Comparison of ENCODE assay signal across 15 mouse cellular contexts in the genomic region with DNA sequence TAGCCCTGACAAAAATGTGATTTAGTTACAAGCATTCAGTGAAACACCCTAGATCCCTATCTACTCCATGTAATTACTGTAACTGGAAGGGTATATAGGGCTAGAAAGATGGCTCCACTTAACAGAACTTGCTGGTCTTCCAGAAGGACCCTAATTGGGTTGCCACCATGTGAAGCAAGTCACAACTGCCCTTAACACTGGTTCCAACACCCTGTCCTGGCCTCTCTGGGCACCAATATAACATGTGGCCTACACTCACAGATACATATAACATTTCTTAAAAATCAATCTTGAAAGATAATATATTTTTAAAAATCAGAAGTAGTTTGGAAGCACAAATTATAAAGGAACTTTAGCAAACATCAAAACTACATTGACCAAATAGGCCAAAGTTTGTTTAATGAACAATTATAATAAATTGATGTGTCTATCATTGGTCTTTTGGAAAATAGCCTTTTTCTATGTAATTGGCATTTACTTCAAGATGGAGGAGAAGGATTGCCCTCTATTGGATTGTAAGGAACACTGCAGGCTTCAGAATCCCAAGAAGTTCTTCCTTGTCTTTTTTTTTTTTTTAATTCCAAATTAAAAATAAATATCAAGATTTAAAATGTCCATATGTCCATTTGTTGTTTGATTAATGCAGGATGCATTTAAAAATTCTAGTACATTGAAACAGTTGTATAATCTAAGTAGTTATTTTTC.
DNase-seq lines count a peak whose midpoint lies in the region; ATAC-seq and TF ChIP-seq lines count a peak whose summit lies in the region.
"Had no signal": no experiment of that assay in that cellular context is flagged by ENCODE, and none has a peak within 500 bp of the region (broad histone marks: within the 10 kb centered on the region; RNA-seq: fewer than 3 reads in every experiment).

No protein-coding gene starts in this region.

- no peaks in the 10 kb centered on the region for H3K9me3 ChIP-seq in forebrain, embryonic 16.5 days (ENCODE audit: control insufficient read depth, low read length)
- H3K9me3 ChIP-seq in forebrain, embryonic 13.5 days (replicated peaks) = no peaks in the 10 kb centered on the region
- H3K9me3 ChIP-seq in MEL (replicated peaks; ENCODE audit: insufficient read depth, low read length) = no peaks in the 10 kb centered on the region
- H3K9me3 ChIP-seq: intestine, embryonic 15.5 days; stomach, embryonic 15.5 days had no signal

- H3K4me3 ChIP-seq in forebrain, embryonic 16.5 days (replicated peaks; ENCODE audit: low read length) = no peak overlapping the region
- H3K4me3 ChIP-seq in forebrain, embryonic 13.5 days = no peak overlapping the region
- no peak overlapping the region for H3K4me3 ChIP-seq in layer of hippocampus, adult 2 months
- H3K4me3 ChIP-seq in MEL (ENCODE audit: control insufficient read depth in 1 of 2, insufficient read depth in 1 of 2, low read depth in 2 of 2, low read length in 2 of 2) = no peak overlapping the region
- H3K4me3 ChIP-seq: intestine, embryonic 15.5 days; stomach, embryonic 15.5 days had no signal

- TF ChIP-seq POLR2A in MEL (IDR thresholded peaks at IDR 0.05; ENCODE audit: control insufficient read depth in 1 of 2, insufficient read depth in 1 of 2, low read depth in 1 of 2, low read length in 2 of 2, poor library complexity in 1 of 2) = no peak

- 0 out of 2 replicates have a peak, but pooled peaks have one; percentile 26 for ATAC-seq in forebrain, embryonic 16.5 days
- ATAC-seq in forebrain, embryonic 13.5 days = no peak
- ATAC-seq: CD4-positive, CD25-positive, alpha-beta regulatory T cell, adult 4 months; intestine, embryonic 15.5 days had no signal

- TF ChIP-seq CTCF in layer of hippocampus, adult 2 months (conservative IDR thresholded peaks at IDR 0.05) = peak; percentile 90
- peak in 1 of 3 experiments; percentile 48; a peak in 2 of 6 replicates for TF ChIP-seq CTCF in MEL (IDR thresholded peaks at IDR 0.05 in 2 of 3, conservative IDR thresholded peaks at IDR 0.05 in 1 of 3; ENCODE audit: control insufficient read depth in 1 of 3, insufficient read depth in 1 of 3, low read depth in 2 of 3, low read length in 3 of 3, poor library complexity in 1 of 3, severe bottlenecking in 1 of 3)

- DNase-seq in layer of hippocampus, adult 2 months (ENCODE audit: low spot score in 2 of 2) = no peak
- DNase-seq in layer of hippocampus, adult 9-10 months (ENCODE audit: low spot score) = no peak
- DNase-seq in 3T3-L1 (ENCODE audit: low read depth, low spot score) (peak; percentile 58), MEL (ENCODE audit: low read depth, low spot score) (peak; percentile 12)
- DNase-seq in cerebellum, postnatal 14 days = no peak
- DNase-seq in gastrocnemius, postnatal 14 days = no peak
- DNase-seq: adrenal gland, postnatal 36 days; cerebellum, adult 2 months; lung, postnatal 4 days; thymus, postnatal 36 days had no signal

- TF ChIP-seq EP300 in MEL (IDR thresholded peaks at IDR 0.05; ENCODE audit: low read depth in 1 of 2, low read length in 2 of 2) = no peak

- H3K4me1 ChIP-seq in forebrain, embryonic 16.5 days (replicated peaks; ENCODE audit: control insufficient read depth, insufficient read depth, low read length) = no peaks in the 10 kb centered on the region
- H3K4me1 ChIP-seq in forebrain, embryonic 13.5 days = no peaks in the 10 kb centered on the region
- no peaks in the 10 kb centered on the region for H3K4me1 ChIP-seq in MEL (ENCODE audit: control insufficient read depth in 1 of 2, insufficient read depth in 2 of 2, low read length in 2 of 2)
- H3K4me1 ChIP-seq: intestine, embryonic 15.5 days; stomach, embryonic 15.5 days had no signal

- intact Hi-C loops in gastrocnemius, postnatal 14 days (cut with DNase I; ENCODE audit: low total_unique reads) = loop anchor here (5.0 kb wide), 1 partner anchor 558 kb away; no protein-coding TSS in a partner anchor

- TF ChIP-seq RAD21 in MEL (IDR thresholded peaks at IDR 0.05; ENCODE audit: low read depth, low read length) = peak; percentile 50

- no peaks in the 10 kb centered on the region for H3K27me3 ChIP-seq in forebrain, embryonic 16.5 days (replicated peaks; ENCODE audit: control insufficient read depth, insufficient read depth, low read length)
- no peaks in the 10 kb centered on the region for H3K27me3 ChIP-seq in forebrain, embryonic 13.5 days
- H3K27me3 ChIP-seq in MEL (ENCODE audit: control insufficient read depth in 1 of 2, insufficient read depth in 2 of 2, low read length in 2 of 2) = no peaks in the 10 kb centered on the region
- H3K27me3 ChIP-seq: intestine, embryonic 15.5 days; stomach, embryonic 15.5 days had no signal

- H3K36me3 ChIP-seq in forebrain, embryonic 16.5 days (ENCODE audit: control insufficient read depth, insufficient read depth) = no peaks in the 10 kb centered on the region
- 0 out of 2 replicates have a peak, but pooled peaks cover 9% of the 10 kb centered on the region for H3K36me3 ChIP-seq in forebrain, embryonic 13.5 days (ENCODE audit: poor library complexity, severe bottlenecking)
- no peaks in the 10 kb centered on the region for H3K36me3 ChIP-seq in MEL (ENCODE audit: control insufficient read depth in 1 of 2, insufficient read depth in 2 of 2, low read length in 2 of 2)
- H3K36me3 ChIP-seq: intestine, embryonic 15.5 days; stomach, embryonic 15.5 days had no signal

- no peak overlapping the region for H3K27ac ChIP-seq in forebrain, embryonic 16.5 days (ENCODE audit: low read length)
- H3K27ac ChIP-seq in forebrain, embryonic 13.5 days = no peak overlapping the region
- peak overlapping the region; percentile 25; the same call in 1 of the 2 replicates for H3K27ac ChIP-seq in layer of hippocampus, adult 2 months
- no peak overlapping the region for H3K27ac ChIP-seq in MEL (ENCODE audit: control insufficient read depth, low read depth, low read length)
- H3K27ac ChIP-seq: intestine, embryonic 15.5 days; stomach, embryonic 15.5 days had no signal

- H3K79me2 ChIP-seq in MEL (ENCODE audit: control insufficient read depth, insufficient read depth, low read length, poor library complexity) = no peaks in the 10 kb centered on the region

- no peak overlapping the region for H3K9ac ChIP-seq in forebrain, embryonic 16.5 days (replicated peaks; ENCODE audit: low read depth, low read length)
- no peak overlapping the region for H3K9ac ChIP-seq in forebrain, embryonic 13.5 days
- H3K9ac ChIP-seq in MEL (ENCODE audit: control insufficient read depth, low read depth, low read length, poor library complexity, severe bottlenecking) = no peak overlapping the region
- H3K9ac ChIP-seq: intestine, embryonic 15.5 days; stomach, embryonic 15.5 days had no signal

- H3K4me2 ChIP-seq in forebrain, embryonic 16.5 days (ENCODE audit: low read length) = no peak overlapping the region
- no peak overlapping the region for H3K4me2 ChIP-seq in forebrain, embryonic 13.5 days
- H3K4me2 ChIP-seq: intestine, embryonic 15.5 days; stomach, embryonic 15.5 days had no signal

TF ChIP-seq in MEL, 35 proteins besides CTCF, POLR2A, EP300 and RAD21:
- peak; percentile 19 for TF ChIP-seq ZC3H11A (IDR thresholded peaks at IDR 0.05; ENCODE audit: low read depth, low read length)
- TF ChIP-seq JUND (IDR thresholded peaks at IDR 0.05; ENCODE audit: low read depth, low read length) = no peak
- TF ChIP-seq SMC3 (IDR thresholded peaks at IDR 0.05; ENCODE audit: low read depth, low read length) = peak; percentile 34; the same call in 1 of the 2 replicates

Comparison
In these comparisons a context has a peak if more than half of its experiments do, and no peak if none do; other contexts are left out.
1. DNase-seq: peak in 3T3-L1 (single experiment) and MEL (single experiment); none in layer of hippocampus, adult 2 months (0 of 2), layer of hippocampus, adult 9-10 months (single experiment), cerebellum, postnatal 14 days (0 of 2) and gastrocnemius, postnatal 14 days (single experiment).